Mouse (Mus musculus) effector memory CD4-positive, alpha-beta T cell, adult 7 months (primary cell): ENCODE results near the gene Ppp1r1b. TPM values are rescaled to one million over a fixed set of nuclear protein-coding genes. Genes with fewer than 3 reads are reported as not detected.

Experiments used
- polyA plus RNA-seq: library from polyadenylated mRNA; unstranded; fragments of 100-300 nt; shearing (Covaris generic); gene quantifications from one replicate; pipeline ENCODE4 v1.2.1, GENCODE M21; 2017

Ppp1r1b gene
- polyA plus RNA-seq, result 0.45 TPM

GRCm38 (mm10) chr11:98348083-98348961 is at the start of gene Ppp1r1b:
Ppp1r1b (plus strand) TSS chr11:98348404.

DNA sequence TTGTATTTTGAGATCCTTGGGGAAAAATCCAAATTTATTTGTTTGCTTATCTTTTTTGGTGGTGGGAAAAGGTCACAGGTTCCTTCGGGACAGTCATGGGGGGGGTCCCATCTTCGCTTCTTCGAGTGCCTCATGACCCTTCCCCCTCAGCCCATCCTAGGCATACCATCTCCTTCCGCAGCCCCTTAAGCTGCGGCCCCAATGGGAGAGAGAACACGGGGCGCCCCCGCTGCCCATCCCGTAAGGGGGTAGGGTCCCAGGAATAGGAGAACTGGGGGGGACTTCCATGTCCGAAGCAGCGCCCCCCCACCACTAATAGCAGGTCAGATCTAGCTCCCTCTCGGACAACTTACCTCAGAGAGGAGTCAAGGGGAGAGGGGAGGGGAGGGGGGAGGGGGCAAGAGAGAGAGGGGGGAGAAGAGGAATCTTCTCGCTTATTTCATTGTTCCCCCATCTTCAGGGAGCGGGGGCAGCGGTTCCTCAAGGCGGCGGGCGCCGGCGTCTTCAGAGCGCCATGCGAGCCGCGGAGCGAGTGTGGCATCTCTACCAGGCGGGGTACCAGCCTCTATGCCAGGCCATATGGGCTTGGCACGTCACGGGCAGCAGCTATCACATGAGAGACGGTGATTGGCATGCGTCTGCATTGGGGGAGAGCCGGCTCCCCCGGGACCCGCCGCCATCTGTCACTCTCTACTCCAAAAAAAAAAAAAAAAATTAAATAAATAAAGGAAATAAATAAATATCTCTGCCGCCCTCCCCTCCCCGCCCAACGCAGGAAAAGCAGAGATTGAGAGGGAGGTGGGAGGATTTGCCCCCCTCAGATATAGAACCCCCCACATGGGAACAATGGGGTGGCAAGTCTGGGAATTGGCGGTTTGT is 18.9 kb upstream of the Ppp1r1b start, which contains the start of gene Neurod2:
Neurod2 (minus strand) TSS at position 568 of the 879 bp plus-strand sequence.

DNA sequence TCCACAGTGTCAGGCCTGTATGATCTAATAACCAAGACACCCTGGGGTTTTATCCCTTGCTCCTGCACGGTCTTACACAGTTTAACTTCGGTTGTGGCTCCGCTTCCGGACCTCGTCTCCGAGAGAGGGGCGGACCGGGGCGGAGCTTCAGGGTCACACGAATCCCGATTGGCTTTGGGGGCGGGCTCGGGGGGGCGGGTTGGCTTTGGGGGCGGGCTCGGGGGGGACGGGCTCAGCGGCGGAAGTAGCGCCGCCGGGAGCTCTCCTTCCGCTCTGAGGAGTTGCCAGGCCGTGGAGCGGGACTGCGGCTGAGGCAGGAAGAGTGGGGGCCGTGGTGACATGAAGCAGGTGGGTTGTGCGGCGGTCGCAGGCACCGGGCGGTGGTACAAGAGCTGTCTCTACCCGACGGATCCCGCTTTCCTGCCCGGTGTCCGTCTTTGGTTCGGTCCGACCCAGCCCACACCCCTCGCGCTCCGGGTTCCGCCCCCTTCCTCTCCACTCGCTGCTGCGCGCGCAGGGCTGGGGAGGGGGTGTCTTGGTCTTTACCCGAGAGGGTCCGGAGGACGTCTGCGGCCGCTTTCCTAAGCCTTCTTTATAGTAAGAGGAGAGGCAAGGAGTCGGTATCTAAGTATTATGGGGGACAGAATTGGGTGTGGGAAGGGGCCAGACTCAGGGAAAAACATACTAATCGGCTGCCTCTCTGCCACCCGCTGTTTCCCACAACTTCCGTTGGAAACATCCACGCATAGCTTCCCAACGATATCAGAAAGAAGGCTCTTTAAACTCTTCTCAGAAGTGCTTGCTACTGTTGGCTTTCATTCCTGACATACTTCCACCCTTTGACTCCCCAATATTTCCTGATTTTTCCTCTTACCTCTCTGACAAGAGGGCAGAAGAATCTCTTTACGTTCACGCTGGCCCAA is 10.2 kb downstream of the Ppp1r1b start, which contains the start of gene Stard3:
Stard3 (plus strand) TSS at position 208 of the 923 bp plus-strand sequence.

DNA sequence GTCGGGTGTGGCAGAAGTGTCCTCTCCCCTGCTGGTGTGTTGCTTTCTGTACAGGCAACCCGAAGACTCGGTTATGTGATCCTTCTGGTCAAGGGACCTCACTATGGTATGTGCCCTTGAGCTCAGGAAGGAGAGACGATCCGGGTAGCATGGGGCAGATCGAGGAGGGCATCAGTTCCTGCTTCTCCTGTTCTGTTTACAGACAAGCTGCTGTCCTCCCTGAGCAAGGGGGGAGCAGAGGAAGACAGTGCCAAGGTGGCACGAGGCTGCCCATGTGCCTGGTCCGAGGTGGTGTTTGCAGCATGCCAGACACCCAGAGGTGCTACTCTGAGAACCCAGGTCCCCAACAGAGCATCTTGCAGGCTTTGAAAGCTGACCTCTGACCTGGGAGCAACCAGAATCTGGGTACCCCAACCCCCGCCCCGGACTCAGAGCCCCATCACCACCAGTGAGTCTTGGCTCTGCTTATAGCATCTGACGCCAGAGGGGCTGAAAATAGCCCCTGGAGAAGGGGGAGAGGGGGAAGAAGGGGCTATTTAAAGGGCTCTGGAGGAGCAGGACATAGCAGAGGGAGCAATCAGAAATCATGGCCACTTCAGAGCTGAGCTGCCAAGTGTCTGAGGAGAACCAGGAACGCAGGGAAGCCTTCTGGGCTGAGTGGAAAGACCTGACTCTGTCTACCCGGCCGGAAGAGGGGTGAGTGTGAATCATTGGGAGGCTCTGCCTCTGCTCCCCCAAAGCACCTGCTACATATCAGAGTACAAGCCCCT is 35.2 kb downstream of the Ppp1r1b start, which contains the start of gene Tcap:
Tcap (plus strand) TSS at position 551 of the 770 bp plus-strand sequence.

DNA sequence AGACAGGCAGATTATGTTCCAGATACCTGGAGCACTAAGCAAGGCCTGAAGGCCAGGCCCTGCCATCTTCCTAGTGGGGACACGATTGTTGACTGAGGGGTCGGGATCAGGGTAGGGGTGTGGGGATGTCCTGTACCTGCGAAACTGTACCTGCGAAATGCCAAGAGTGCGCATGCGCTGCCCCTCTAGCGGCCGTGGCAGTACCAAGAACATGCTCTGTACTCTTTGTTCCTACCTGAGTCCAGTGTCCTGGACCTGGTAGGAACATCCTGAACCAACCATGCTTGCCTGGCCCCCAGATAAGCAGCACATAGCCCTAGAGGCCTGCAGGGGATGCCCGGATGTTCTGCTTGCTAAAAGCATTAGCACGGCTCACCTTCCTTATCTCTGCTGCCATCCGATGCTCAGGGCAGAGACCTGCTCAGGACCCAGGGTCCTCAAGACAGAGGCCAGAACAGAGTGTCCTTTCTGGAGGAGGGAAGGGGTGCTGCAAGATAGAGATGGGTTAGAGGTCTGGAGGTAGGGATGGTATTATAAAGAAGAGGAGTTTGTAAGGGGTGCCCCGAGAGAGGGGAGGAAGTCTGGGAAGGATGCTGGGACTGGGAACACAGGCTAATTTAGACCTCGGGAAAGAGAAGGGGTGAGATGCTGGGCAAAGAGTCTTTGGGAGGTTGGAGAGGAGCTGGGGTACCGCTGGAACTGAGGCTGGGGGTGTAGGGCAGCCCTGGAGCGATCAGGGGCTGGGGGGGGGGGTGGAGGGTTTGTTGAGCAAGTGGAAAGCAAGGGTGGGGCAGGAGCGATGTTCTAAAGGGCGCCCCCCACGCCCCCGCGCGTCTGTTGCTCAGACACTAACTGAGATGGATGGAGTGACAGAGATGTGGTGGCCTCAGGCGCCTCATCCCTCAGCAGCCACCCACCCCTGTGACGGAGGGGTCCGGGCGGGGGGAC is 37.7 kb downstream of the Ppp1r1b start, which contains the start of gene Pnmt:
Pnmt (plus strand) TSS at position 813 of the 948 bp plus-strand sequence.

GRCm38 (mm10) chr11:98400161-98400726 is 52.0 kb downstream of the Ppp1r1b start, which contains the start of gene Pgap3:
Pgap3 (minus strand) TSS chr11:98400490.

Other genes with a start within 250 kb of the Ppp1r1b start
- 28.8 TPM for gene Fbxl20, start 198.0 kb upstream of the Ppp1r1b start, polyA plus RNA-seq
- gene Med1, start 155.1 kb upstream of the Ppp1r1b start, polyA plus RNA-seq, result 66.4 TPM
- 16.3 TPM for gene Cdk12, start 145.3 kb upstream of the Ppp1r1b start, polyA plus RNA-seq
- not detected for gene Neurod2, start 18.8 kb upstream of the Ppp1r1b start, polyA plus RNA-seq
- gene Stard3, start 10.0 kb downstream of the Ppp1r1b start, polyA plus RNA-seq, result 43.0 TPM
- not detected for gene Tcap, start 35.4 kb downstream of the Ppp1r1b start, polyA plus RNA-seq
- gene Pnmt, start 38.0 kb downstream of the Ppp1r1b start, polyA plus RNA-seq, result not detected
- gene Pgap3, start 52.1 kb downstream of the Ppp1r1b start, polyA plus RNA-seq, result 13.1 TPM
- gene Erbb2, start 64.1 kb downstream of the Ppp1r1b start, polyA plus RNA-seq, result not detected
- 129 TPM for gene Mien1, start 90.6 kb downstream of the Ppp1r1b start, polyA plus RNA-seq
- 72.0 TPM for gene Grb7, start 98.0 kb downstream of the Ppp1r1b start, polyA plus RNA-seq
- 129 TPM for gene Ikzf3, start 197.6 kb downstream of the Ppp1r1b start, polyA plus RNA-seq
- gene Zpbp2, start 202.7 kb downstream of the Ppp1r1b start, polyA plus RNA-seq, result 2.9 TPM
- gene Ormdl3, start 239.0 kb downstream of the Ppp1r1b start, polyA plus RNA-seq, result 45.7 TPM
- gene Lrrc3c, start 249.9 kb downstream of the Ppp1r1b start, polyA plus RNA-seq, result not detected